Mouse (Mus musculus): ENCODE data around the gene Bet1l. TPM values are rescaled to one million over a fixed set of nuclear protein-coding genes. Genes with fewer than 3 reads are reported as not detected.

Bet1l gene
- polyA plus RNA-seq, 1 experiment = 19.9 TPM

DNA sequence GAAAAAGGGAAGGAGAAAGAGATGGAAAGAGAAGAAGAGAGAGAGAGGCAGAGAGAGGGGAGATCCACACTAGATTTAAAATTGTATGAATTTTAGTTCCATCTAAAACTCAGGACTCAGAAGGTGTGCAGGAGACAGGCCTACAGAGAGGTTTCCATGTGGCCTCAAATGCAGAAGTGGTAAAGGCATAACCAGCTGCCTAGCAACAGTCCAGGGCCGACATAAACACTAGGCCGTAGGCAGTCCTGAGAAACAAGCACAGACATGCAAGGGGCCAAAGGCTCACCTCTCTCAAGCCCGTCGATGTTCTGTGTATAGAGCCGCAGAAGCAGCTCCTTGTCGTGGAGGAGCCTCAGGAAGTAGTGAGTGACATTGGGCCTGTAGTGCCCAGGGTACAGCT lies 20.0 kb upstream of the Bet1l start:
- no peak overlapping the region for H3K4me3 ChIP-seq (ENCODE audit: insufficient read depth, poor library complexity, severe bottlenecking)
- H3K79me2 ChIP-seq (ENCODE audit: control insufficient read depth, insufficient read depth) = peaks cover 7% of the 10 kb centered on the region
- peaks cover 6% of the 10 kb centered on the region for H3K36me3 ChIP-seq (ENCODE audit: control insufficient read depth, insufficient read depth)
- H3ac ChIP-seq (ENCODE audit: control insufficient read depth, insufficient read length, low read depth) = no peak overlapping the region
- H3K27me3 ChIP-seq (ENCODE audit: control insufficient read depth, insufficient read depth, insufficient read length) = no peaks in the 10 kb centered on the region
- peaks cover 1% of the 10 kb centered on the region for H3K79me3 ChIP-seq (ENCODE audit: low read depth)
- no peak for TF ChIP-seq CEBPB (IDR thresholded peaks at IDR 0.05; ENCODE audit: low read depth)
- no peak for TF ChIP-seq FOSL1 (IDR thresholded peaks at IDR 0.05; ENCODE audit: insufficient read depth, low read length, poor library complexity, severe bottlenecking)

DNA sequence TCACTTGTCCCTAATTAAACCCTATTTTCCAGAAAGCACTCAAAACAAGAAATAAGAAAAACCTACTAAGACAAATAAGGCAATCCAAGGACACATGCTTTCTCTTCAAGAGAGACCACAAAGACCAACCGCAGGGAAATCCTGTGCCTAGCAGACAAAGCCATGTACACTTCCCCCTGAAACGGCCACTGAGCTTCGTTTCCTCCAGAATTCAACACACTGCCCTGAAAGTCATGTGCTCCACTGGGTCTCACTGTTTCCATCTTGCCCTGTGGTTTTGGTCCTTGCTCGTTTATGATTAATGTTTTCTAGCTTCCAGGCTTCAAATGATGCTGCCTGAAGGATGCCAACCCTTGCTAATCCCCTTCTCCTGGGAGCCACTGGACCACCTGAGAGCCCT lies 16.8 kb upstream of the Bet1l start:
- TF ChIP-seq USF1 (IDR thresholded peaks at IDR 0.05; ENCODE audit: low read depth) = no peak
- no peak for TF ChIP-seq MYOD1 (IDR thresholded peaks at IDR 0.05; ENCODE audit: control insufficient read depth, insufficient read length, low read depth)
- TF ChIP-seq MAX (IDR thresholded peaks at IDR 0.05) = no peak
- TF ChIP-seq MYOG (IDR thresholded peaks at IDR 0.05; ENCODE audit: control insufficient read depth, extremely low read depth, insufficient read length) = no peak
- no peak for TF ChIP-seq CTCF (IDR thresholded peaks at IDR 0.05; ENCODE audit: control insufficient read depth, insufficient read depth, insufficient read length)
- no peak for TF ChIP-seq CEBPB (IDR thresholded peaks at IDR 0.05; ENCODE audit: low read depth)
- no peak for TF ChIP-seq FOSL1 (IDR thresholded peaks at IDR 0.05; ENCODE audit: insufficient read depth, low read length, poor library complexity, severe bottlenecking)
- Histone ChIP-seq H3K79me2 (ENCODE audit: control insufficient read depth, insufficient read depth) (no peaks in the 10 kb centered on the region), H3K4me3 (ENCODE audit: insufficient read depth, poor library complexity, severe bottlenecking) (no peak overlapping the region), H3K79me3 (ENCODE audit: low read depth) (no peaks in the 10 kb centered on the region), H3K36me3 (ENCODE audit: control insufficient read depth, insufficient read depth) (peaks cover 6% of the 10 kb centered on the region), H3ac (ENCODE audit: control insufficient read depth, insufficient read length, low read depth) (no peak overlapping the region), H3K27me3 (ENCODE audit: control insufficient read depth, insufficient read depth, insufficient read length) (no peaks in the 10 kb centered on the region)

DNA sequence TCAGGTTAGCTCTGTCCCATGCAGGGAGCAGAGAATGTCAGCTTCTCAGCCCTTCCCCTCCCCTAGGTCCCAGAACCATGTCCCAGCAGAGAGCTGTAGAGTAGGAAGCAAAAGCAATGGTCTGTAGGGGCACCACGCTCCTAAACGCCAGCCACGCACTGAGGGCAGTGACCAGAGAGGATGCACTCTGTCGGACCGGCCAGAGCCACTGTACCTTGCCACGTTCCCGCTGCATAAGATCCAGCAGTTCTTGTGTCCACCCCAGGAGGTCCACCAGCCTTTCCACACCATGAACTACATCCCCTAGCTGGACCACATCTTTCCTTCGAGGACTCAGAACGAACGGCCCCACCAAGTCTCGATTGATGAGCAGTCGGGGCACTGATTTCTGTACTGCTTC lies 7.4 kb upstream of the Bet1l start:
- Histone ChIP-seq H3K4me3 (ENCODE audit: insufficient read depth, poor library complexity, severe bottlenecking) (no peak overlapping the region), H3K36me3 (ENCODE audit: control insufficient read depth, insufficient read depth) (peaks cover 39% of the 10 kb centered on the region), H3ac (ENCODE audit: control insufficient read depth, insufficient read length, low read depth) (no peak overlapping the region), H3K79me2 (ENCODE audit: control insufficient read depth, insufficient read depth) (peaks cover 15% of the 10 kb centered on the region), H3K27me3 (ENCODE audit: control insufficient read depth, insufficient read depth, insufficient read length) (no peaks in the 10 kb centered on the region), H3K79me3 (ENCODE audit: low read depth) (peaks cover 3% of the 10 kb centered on the region)
- TF ChIP-seq CEBPB (IDR thresholded peaks at IDR 0.05; ENCODE audit: low read depth) = no peak
- TF ChIP-seq CTCF (IDR thresholded peaks at IDR 0.05; ENCODE audit: control insufficient read depth, insufficient read depth, insufficient read length) = no peak
- TF ChIP-seq MYOD1 (IDR thresholded peaks at IDR 0.05; ENCODE audit: control insufficient read depth, insufficient read length, low read depth) = no peak
- no peak for TF ChIP-seq USF1 (IDR thresholded peaks at IDR 0.05; ENCODE audit: low read depth)
- no peak for TF ChIP-seq MYOG (IDR thresholded peaks at IDR 0.05; ENCODE audit: control insufficient read depth, extremely low read depth, insufficient read length)
- no peak for TF ChIP-seq FOSL1 (IDR thresholded peaks at IDR 0.05; ENCODE audit: insufficient read depth, low read length, poor library complexity, severe bottlenecking)
- TF ChIP-seq MAX (IDR thresholded peaks at IDR 0.05) = no peak

DNA sequence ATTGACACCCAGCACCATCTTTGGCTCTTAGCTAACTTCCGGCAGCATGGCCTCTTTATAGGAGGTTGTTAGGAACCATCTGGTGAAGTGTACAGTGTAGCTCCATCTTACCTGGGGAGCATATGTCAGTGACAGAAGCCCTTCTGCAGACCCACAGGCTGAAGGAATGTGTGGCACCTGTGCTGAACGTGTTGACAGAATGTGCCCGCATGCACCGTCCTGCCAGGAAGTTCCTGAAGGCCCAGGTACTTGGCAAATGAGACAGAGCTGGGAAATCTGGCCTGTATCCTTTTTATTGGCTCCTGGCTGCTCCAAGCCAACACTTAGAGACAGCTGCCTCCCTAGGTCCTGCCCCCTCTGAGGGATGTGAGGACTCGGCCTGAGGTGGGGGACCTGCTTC lies 3.4 kb upstream of the Bet1l start:
- H3K79me2 ChIP-seq (ENCODE audit: control insufficient read depth, insufficient read depth) = peaks cover 43% of the 10 kb centered on the region
- TF ChIP-seq MAX (IDR thresholded peaks at IDR 0.05) (no peak), MYOG (IDR thresholded peaks at IDR 0.05; ENCODE audit: control insufficient read depth, extremely low read depth, insufficient read length) (no peak), CEBPB (IDR thresholded peaks at IDR 0.05; ENCODE audit: low read depth) (no peak), FOSL1 (IDR thresholded peaks at IDR 0.05; ENCODE audit: insufficient read depth, low read length, poor library complexity, severe bottlenecking) (no peak), CTCF (IDR thresholded peaks at IDR 0.05; ENCODE audit: control insufficient read depth, insufficient read depth, insufficient read length) (no peak), MYOD1 (IDR thresholded peaks at IDR 0.05; ENCODE audit: control insufficient read depth, insufficient read length, low read depth) (no peak), USF1 (IDR thresholded peaks at IDR 0.05; ENCODE audit: low read depth) (no peak)
- H3K27me3 ChIP-seq (ENCODE audit: control insufficient read depth, insufficient read depth, insufficient read length) = no peaks in the 10 kb centered on the region
- peaks cover 22% of the 10 kb centered on the region for H3K79me3 ChIP-seq (ENCODE audit: low read depth)
- H3ac ChIP-seq (ENCODE audit: control insufficient read depth, insufficient read length, low read depth) = no peak overlapping the region
- no peak overlapping the region for H3K4me3 ChIP-seq (ENCODE audit: insufficient read depth, poor library complexity, severe bottlenecking)
- H3K36me3 ChIP-seq (ENCODE audit: control insufficient read depth, insufficient read depth) = peaks cover 43% of the 10 kb centered on the region

DNA sequence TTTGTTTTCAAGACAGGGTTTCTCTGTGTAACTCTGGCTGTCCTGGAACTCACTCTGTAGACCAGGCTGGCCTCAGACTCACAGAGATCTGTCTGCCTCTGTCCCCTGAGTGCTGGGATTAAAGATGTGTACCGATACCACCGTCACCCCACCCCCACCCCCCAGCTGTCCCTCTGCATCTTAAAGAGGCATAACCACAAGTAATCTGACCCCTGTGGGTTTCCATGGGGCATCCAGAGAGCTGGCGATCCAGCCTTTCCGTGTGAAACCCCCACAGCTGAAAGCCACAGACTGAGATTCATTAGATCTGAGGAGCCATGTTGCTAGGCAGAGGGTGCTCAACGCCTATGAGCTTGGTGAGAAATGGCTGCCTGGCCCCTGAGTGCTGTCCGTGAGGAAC lies 2.6 kb upstream of the Bet1l start:
- peaks cover 30% of the 10 kb centered on the region for H3K79me3 ChIP-seq (ENCODE audit: low read depth)
- TF ChIP-seq MYOD1 (IDR thresholded peaks at IDR 0.05; ENCODE audit: control insufficient read depth, insufficient read length, low read depth) (peak; percentile 90), FOSL1 (IDR thresholded peaks at IDR 0.05; ENCODE audit: insufficient read depth, low read length, poor library complexity, severe bottlenecking) (no peak), MAX (IDR thresholded peaks at IDR 0.05) (no peak)
- H3ac ChIP-seq (ENCODE audit: control insufficient read depth, insufficient read length, low read depth) = no peak overlapping the region
- no peaks in the 10 kb centered on the region for H3K27me3 ChIP-seq (ENCODE audit: control insufficient read depth, insufficient read depth, insufficient read length)
- peaks cover 50% of the 10 kb centered on the region for H3K79me2 ChIP-seq (ENCODE audit: control insufficient read depth, insufficient read depth)
- H3K36me3 ChIP-seq (ENCODE audit: control insufficient read depth, insufficient read depth) = peaks cover 43% of the 10 kb centered on the region
- no peak overlapping the region for H3K4me3 ChIP-seq (ENCODE audit: insufficient read depth, poor library complexity, severe bottlenecking)

DNA sequence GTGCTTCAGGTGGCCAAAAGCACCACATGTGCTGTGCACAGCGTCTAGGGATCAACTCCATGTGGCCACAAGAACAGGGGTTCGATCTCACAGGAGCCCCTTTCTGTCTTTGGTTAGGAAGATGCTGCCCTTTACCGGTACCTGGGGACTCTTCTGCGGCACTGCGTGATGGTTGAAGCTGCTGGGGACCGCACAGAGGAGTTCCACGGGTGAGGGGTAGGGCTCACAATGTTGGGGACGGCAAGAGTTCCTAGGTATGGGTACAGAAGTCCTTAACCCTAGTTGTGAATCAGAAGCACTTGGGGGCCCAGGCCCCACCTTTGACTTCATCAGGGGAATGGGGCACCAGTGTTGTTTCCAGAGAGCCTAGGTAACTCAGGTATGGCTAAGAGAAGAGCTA lies 1.4 kb upstream of the Bet1l start:
- Histone ChIP-seq H3K79me3 (ENCODE audit: low read depth) (peaks cover 38% of the 10 kb centered on the region), H3K36me3 (ENCODE audit: control insufficient read depth, insufficient read depth) (peaks cover 47% of the 10 kb centered on the region), H3K27me3 (ENCODE audit: control insufficient read depth, insufficient read depth, insufficient read length) (no peaks in the 10 kb centered on the region), H3K79me2 (ENCODE audit: control insufficient read depth, insufficient read depth) (peaks cover 63% of the 10 kb centered on the region), H3ac (ENCODE audit: control insufficient read depth, insufficient read length, low read depth) (no peak overlapping the region), H3K4me3 (ENCODE audit: insufficient read depth, poor library complexity, severe bottlenecking) (no peak overlapping the region)
- TF ChIP-seq FOSL1 (IDR thresholded peaks at IDR 0.05; ENCODE audit: insufficient read depth, low read length, poor library complexity, severe bottlenecking) (no peak), MYOG (IDR thresholded peaks at IDR 0.05; ENCODE audit: control insufficient read depth, extremely low read depth, insufficient read length) (no peak), CEBPB (IDR thresholded peaks at IDR 0.05; ENCODE audit: low read depth) (no peak), MYOD1 (IDR thresholded peaks at IDR 0.05; ENCODE audit: control insufficient read depth, insufficient read length, low read depth) (no peak), CTCF (IDR thresholded peaks at IDR 0.05; ENCODE audit: control insufficient read depth, insufficient read depth, insufficient read length) (no peak), MAX (IDR thresholded peaks at IDR 0.05) (no peak), USF1 (IDR thresholded peaks at IDR 0.05; ENCODE audit: low read depth) (no peak)

Data from C2C12 (cell line).